Mouse (Mus musculus) adrenal gland, postnatal 36 days (tissue): ENCODE data around the gene Krt81. TPM values are rescaled to one million over a fixed set of nuclear protein-coding genes. Genes with fewer than 3 reads are reported as not detected.

Experiments used
- DNase-seq, 2 experiments: peaks; one replicate each; pipeline ENCODE4 v3.0.0; 2021; ENCODE audit warnings: mixed read lengths in 1 of 2
- long read RNA-seq, 2 experiments: library from polyadenylated mRNA; stranded (forward); transcript quantifications; one replicate each; pipeline ENCODE4 v2.0.0; 2021; ENCODE audit warnings: borderline sequencing depth in 2 of 2
- total RNA-seq, 2 experiments: library from RNA; stranded (reverse); gene quantifications; 2 replicates each; pipeline ENCODE4 v1.2.3; 2021

The Krt81 gene
- total RNA-seq: not detected
- long read RNA-seq, experiment 1: 0 reads
- long read RNA-seq, experiment 2: 0 reads

GRCm38 (mm10) chr15:101463651-101464050 lies at the start of gene Krt81:
Krt81 (minus strand) TSS chr15:101463751.
- no peak for DNase-seq

- no peak for DNase-seq
Observed at GRCm38 (mm10) chr15:101508247-101508646, 44.7 kb upstream of the Krt81 start.

- no peak for DNase-seq
Observed at GRCm38 (mm10) chr15:101506896-101507758, 43.6 kb upstream of the Krt81 start.

GRCm38 (mm10) chr15:101497181-101497580 lies 33.6 kb upstream of the Krt81 start:
- peak; percentile 80 to 83 for DNase-seq

- no peak for DNase-seq
Observed at GRCm38 (mm10) chr15:101495266-101495665, 31.7 kb upstream of the Krt81 start.

- no peak for DNase-seq
Observed at GRCm38 (mm10) chr15:101494203-101494602, 30.7 kb upstream of the Krt81 start.

GRCm38 (mm10) chr15:101493713-101494112 lies 30.2 kb upstream of the Krt81 start:
- no peak for DNase-seq

- no peak for DNase-seq
Observed at GRCm38 (mm10) chr15:101492718-101493117, 29.2 kb upstream of the Krt81 start.

- DNase-seq: no peak
Observed at GRCm38 (mm10) chr15:101491431-101491830, 27.9 kb upstream of the Krt81 start, which contains the start of gene Krt83. Krt83 (minus strand) TSS chr15:101491512.

GRCm38 (mm10) chr15:101485911-101486635 lies 22.5 kb upstream of the Krt81 start:
- no peak for DNase-seq

- DNase-seq: no peak
Observed at GRCm38 (mm10) chr15:101484939-101485338, 21.4 kb upstream of the Krt81 start.

GRCm38 (mm10) chr15:101483646-101484045 lies 20.1 kb upstream of the Krt81 start:
- DNase-seq: no peak

- no peak for DNase-seq
Observed at GRCm38 (mm10) chr15:101482056-101482455, 18.5 kb upstream of the Krt81 start.

GRCm38 (mm10) chr15:101479666-101480060 lies 16.1 kb upstream of the Krt81 start:
- DNase-seq: no peak

GRCm38 (mm10) chr15:101479007-101479665 lies 15.6 kb upstream of the Krt81 start:
- DNase-seq: peak; percentile 50 to 59

- DNase-seq: peak; percentile 74 to 75
Observed at GRCm38 (mm10) chr15:101472952-101473528, 9.5 kb upstream of the Krt81 start, which contains the start of gene Krt86. Krt86 (plus strand) TSS chr15:101473478.

- DNase-seq: no peak
Observed at GRCm38 (mm10) chr15:101469093-101469492, 5.5 kb upstream of the Krt81 start.

GRCm38 (mm10) chr15:101459283-101459682 lies 4.3 kb downstream of the Krt81 start:
- DNase-seq: peak in 1 of 2 experiments; percentile 10

GRCm38 (mm10) chr15:101458361-101458930 lies 5.1 kb downstream of the Krt81 start:
- DNase-seq: peak; percentile 6 to 43

- DNase-seq: no peak
Observed at GRCm38 (mm10) chr15:101455891-101456290, 7.7 kb downstream of the Krt81 start.

GRCm38 (mm10) chr15:101455292-101455691 lies 8.3 kb downstream of the Krt81 start:
- no peak for DNase-seq

- DNase-seq: no peak
Observed at GRCm38 (mm10) chr15:101454774-101455173, 8.8 kb downstream of the Krt81 start.
